ENCODE assay signal across 11 mouse cellular contexts in genomic region chr12:117742487-117742886, GRCm38 (mm10).
"Had no signal": no experiment of that assay in that cellular context is flagged by ENCODE, and none has a peak within 500 bp of the region (broad histone marks: within the 10 kb centered on the region; RNA-seq: fewer than 3 reads in every experiment).

No protein-coding gene starts in this region.

- H3K9ac ChIP-seq: limb, embryonic 13.5 days; liver, embryonic 14.5 days; midbrain, embryonic 15.5 days; neural tube, embryonic 12.5 days had no signal

- H3K4me3 ChIP-seq: limb, embryonic 13.5 days; midbrain, embryonic 15.5 days; neural tube, embryonic 12.5 days had no signal

- ATAC-seq: midbrain, embryonic 15.5 days had no signal

- H3K9me3 ChIP-seq: limb, embryonic 13.5 days; midbrain, embryonic 15.5 days; neural tube, embryonic 12.5 days had no signal

- H3K27ac ChIP-seq: kidney, postnatal 0 days; limb, embryonic 13.5 days; liver, embryonic 14.5 days; midbrain, embryonic 15.5 days; neural tube, embryonic 12.5 days; stomach, postnatal 0 days had no signal

- H3K4me2 ChIP-seq: limb, embryonic 13.5 days; midbrain, embryonic 15.5 days; neural tube, embryonic 12.5 days had no signal

- H3K4me1 ChIP-seq: limb, embryonic 13.5 days had no signal

- H3K27me3 ChIP-seq: limb, embryonic 13.5 days; midbrain, embryonic 15.5 days; neural tube, embryonic 12.5 days had no signal

- DNase-seq: kidney, postnatal 36 days; left cerebral cortex, postnatal 4 days; lung, adult 18-20 months; lung, postnatal 36 days; thymus, postnatal 4 days had no signal

- H3K36me3 ChIP-seq: limb, embryonic 13.5 days had no signal
